Mouse (Mus musculus): ENCODE results near the gene Shank2. TPM values are rescaled to one million over a fixed set of nuclear protein-coding genes. Genes with fewer than 3 reads are reported as not detected.

Shank2 gene
- polyA plus RNA-seq, 1 experiment from 2014 or later = 2.1 TPM

GRCm38 (mm10) chr7:144038741-144039140 lies 37.0 kb downstream of the Shank2 start:
- H3K9me3 ChIP-seq (ENCODE audit: control insufficient read depth, low read length) = no peaks in the 10 kb centered on the region
- ATAC-seq (ENCODE audit: insufficient read depth, low FRiP score, low TSS enrichment) (no peak), DNase-seq (ENCODE audit: low spot score) (no peak)
- no peak overlapping the region for H3K4me2 ChIP-seq (ENCODE audit: low read depth)
- H3K27ac ChIP-seq (ENCODE audit: low read depth, low read length) = no peak overlapping the region
- no peak overlapping the region for H3K9ac ChIP-seq (ENCODE audit: low read length)
- H3K27me3 ChIP-seq (ENCODE audit: control insufficient read depth, insufficient read depth, low read length) = no peaks in the 10 kb centered on the region
- WGBS = 69% methylated on average over 8 of the region's 8 CpGs
- H3K4me1 ChIP-seq (ENCODE audit: control insufficient read depth, insufficient read depth, low read length) = no peaks in the 10 kb centered on the region
- H3K4me3 ChIP-seq (ENCODE audit: low read depth, low read length) = no peak overlapping the region
- no peaks in the 10 kb centered on the region for H3K36me3 ChIP-seq (ENCODE audit: control insufficient read depth, insufficient read depth, low read length)

- H3K4me2 ChIP-seq (ENCODE audit: low read depth) = no peak overlapping the region
- whole genome bisulfite sequencing = 64% methylated on average over 3 of the region's 3 CpGs
- no peak for DNase-seq (ENCODE audit: low spot score)
- H3K9me3 ChIP-seq (ENCODE audit: control insufficient read depth, low read length) = no peaks in the 10 kb centered on the region
- no peak overlapping the region for H3K9ac ChIP-seq (ENCODE audit: low read length)
- H3K27ac ChIP-seq (ENCODE audit: low read depth, low read length) = no peak overlapping the region
- H3K36me3 ChIP-seq (ENCODE audit: control insufficient read depth, insufficient read depth, low read length) = no peaks in the 10 kb centered on the region
- H3K4me1 ChIP-seq (ENCODE audit: control insufficient read depth, insufficient read depth, low read length) = no peaks in the 10 kb centered on the region
- H3K4me3 ChIP-seq (ENCODE audit: low read depth, low read length) = no peak overlapping the region
- H3K27me3 ChIP-seq (ENCODE audit: control insufficient read depth, insufficient read depth, low read length) = no peaks in the 10 kb centered on the region
- ATAC-seq (ENCODE audit: insufficient read depth, low FRiP score, low TSS enrichment) = no peak
Observed at GRCm38 (mm10) chr7:144040328-144040727, 38.6 kb downstream of the Shank2 start.

GRCm38 (mm10) chr7:144052076-144052475 lies 50.3 kb downstream of the Shank2 start:
- no peak overlapping the region for H3K27ac ChIP-seq (ENCODE audit: low read depth, low read length)
- no peak overlapping the region for H3K4me3 ChIP-seq (ENCODE audit: low read depth, low read length)
- no peak overlapping the region for H3K9ac ChIP-seq (ENCODE audit: low read length)
- 12% methylated on average over 12 of the region's 12 CpGs for WGBS
- H3K9me3 ChIP-seq (ENCODE audit: control insufficient read depth, low read length) = no peaks in the 10 kb centered on the region
- DNase-seq (ENCODE audit: low spot score) = peak; percentile 53
- no peaks in the 10 kb centered on the region for H3K27me3 ChIP-seq (ENCODE audit: control insufficient read depth, insufficient read depth, low read length)
- H3K4me1 ChIP-seq (ENCODE audit: control insufficient read depth, insufficient read depth, low read length) = no peaks in the 10 kb centered on the region
- no peak for ATAC-seq (ENCODE audit: insufficient read depth, low FRiP score, low TSS enrichment)
- H3K36me3 ChIP-seq (ENCODE audit: control insufficient read depth, insufficient read depth, low read length) = no peaks in the 10 kb centered on the region
- no peak overlapping the region for H3K4me2 ChIP-seq (ENCODE audit: low read depth)

- ATAC-seq (ENCODE audit: insufficient read depth, low FRiP score, low TSS enrichment) (no peak), DNase-seq (ENCODE audit: low spot score) (no peak)
- Histone ChIP-seq H3K27ac (ENCODE audit: low read depth, low read length) (no peak overlapping the region), H3K9ac (ENCODE audit: low read length) (no peak overlapping the region), H3K9me3 (ENCODE audit: control insufficient read depth, low read length) (no peaks in the 10 kb centered on the region), H3K27me3 (ENCODE audit: control insufficient read depth, insufficient read depth, low read length) (no peaks in the 10 kb centered on the region), H3K4me1 (ENCODE audit: control insufficient read depth, insufficient read depth, low read length) (no peaks in the 10 kb centered on the region), H3K4me2 (ENCODE audit: low read depth) (no peak overlapping the region), H3K36me3 (ENCODE audit: control insufficient read depth, insufficient read depth, low read length) (no peaks in the 10 kb centered on the region), H3K4me3 (ENCODE audit: low read depth, low read length) (no peak overlapping the region)
- WGBS = 69% methylated on average over 6 of the region's 6 CpGs
Observed at GRCm38 (mm10) chr7:144055188-144055587, 53.5 kb downstream of the Shank2 start.

GRCm38 (mm10) chr7:144055702-144056531 lies 54.2 kb downstream of the Shank2 start:
- no peak overlapping the region for H3K27ac ChIP-seq (ENCODE audit: low read depth, low read length)
- H3K4me3 ChIP-seq (ENCODE audit: low read depth, low read length) = no peak overlapping the region
- no peaks in the 10 kb centered on the region for H3K27me3 ChIP-seq (ENCODE audit: control insufficient read depth, insufficient read depth, low read length)
- H3K4me2 ChIP-seq (ENCODE audit: low read depth) = no peak overlapping the region
- no peaks in the 10 kb centered on the region for H3K4me1 ChIP-seq (ENCODE audit: control insufficient read depth, insufficient read depth, low read length)
- DNase-seq (ENCODE audit: low spot score) = peak; percentile 33
- no peak for ATAC-seq (ENCODE audit: insufficient read depth, low FRiP score, low TSS enrichment)
- WGBS = 77% methylated on average over 7 of the region's 7 CpGs
- no peaks in the 10 kb centered on the region for H3K36me3 ChIP-seq (ENCODE audit: control insufficient read depth, insufficient read depth, low read length)
- H3K9me3 ChIP-seq (ENCODE audit: control insufficient read depth, low read length) = no peaks in the 10 kb centered on the region
- no peak overlapping the region for H3K9ac ChIP-seq (ENCODE audit: low read length)

- ATAC-seq (ENCODE audit: insufficient read depth, low FRiP score, low TSS enrichment) = no peak
Observed at GRCm38 (mm10) chr7:144070162-144070949, 68.6 kb downstream of the Shank2 start.

GRCm38 (mm10) chr7:144072219-144072618 lies 70.5 kb downstream of the Shank2 start:
- no peak for DNase-seq (ENCODE audit: low spot score)
- H3K9ac ChIP-seq (ENCODE audit: low read length) = no peak overlapping the region
- H3K27ac ChIP-seq (ENCODE audit: low read depth, low read length) = no peak overlapping the region
- H3K4me2 ChIP-seq (ENCODE audit: low read depth) = no peak overlapping the region
- no peaks in the 10 kb centered on the region for H3K27me3 ChIP-seq (ENCODE audit: control insufficient read depth, insufficient read depth, low read length)
- H3K4me1 ChIP-seq (ENCODE audit: control insufficient read depth, insufficient read depth, low read length) = no peaks in the 10 kb centered on the region
- H3K4me3 ChIP-seq (ENCODE audit: low read depth, low read length) = no peak overlapping the region
- no peaks in the 10 kb centered on the region for H3K36me3 ChIP-seq (ENCODE audit: control insufficient read depth, insufficient read depth, low read length)
- H3K9me3 ChIP-seq (ENCODE audit: control insufficient read depth, low read length) = no peaks in the 10 kb centered on the region
- 25% methylated on average over 1 of the region's 1 CpGs for WGBS
- no peak for ATAC-seq (ENCODE audit: insufficient read depth, low FRiP score, low TSS enrichment)

More at GRCm38 (mm10) chr7:144070162-144070949, 68.6 kb downstream of the Shank2 start:
- Histone ChIP-seq H3K27me3 (ENCODE audit: control insufficient read depth, insufficient read depth, low read length) (no peaks in the 10 kb centered on the region), H3K4me3 (ENCODE audit: low read depth, low read length) (no peak overlapping the region), H3K9ac (ENCODE audit: low read length) (no peak overlapping the region), H3K9me3 (ENCODE audit: control insufficient read depth, low read length) (no peaks in the 10 kb centered on the region), H3K36me3 (ENCODE audit: control insufficient read depth, insufficient read depth, low read length) (no peaks in the 10 kb centered on the region), H3K4me2 (ENCODE audit: low read depth) (no peak overlapping the region), H3K27ac (ENCODE audit: low read depth, low read length) (no peak overlapping the region), H3K4me1 (ENCODE audit: control insufficient read depth, insufficient read depth, low read length) (no peaks in the 10 kb centered on the region)
- no peak for DNase-seq (ENCODE audit: low spot score)
- WGBS = 76% methylated on average over 7 of the region's 7 CpGs

GRCm38 (mm10) chr7:144072856-144073255 lies 71.1 kb downstream of the Shank2 start:
- no peaks in the 10 kb centered on the region for H3K9me3 ChIP-seq (ENCODE audit: control insufficient read depth, low read length)
- WGBS = 86% methylated on average over 2 of the region's 2 CpGs
- H3K9ac ChIP-seq (ENCODE audit: low read length) = no peak overlapping the region
- DNase-seq (ENCODE audit: low spot score) (no peak), ATAC-seq (ENCODE audit: insufficient read depth, low FRiP score, low TSS enrichment) (no peak)
- H3K4me3 ChIP-seq (ENCODE audit: low read depth, low read length) = no peak overlapping the region
- H3K27me3 ChIP-seq (ENCODE audit: control insufficient read depth, insufficient read depth, low read length) = no peaks in the 10 kb centered on the region
- no peak overlapping the region for H3K4me2 ChIP-seq (ENCODE audit: low read depth)
- H3K4me1 ChIP-seq (ENCODE audit: control insufficient read depth, insufficient read depth, low read length) = no peaks in the 10 kb centered on the region
- H3K36me3 ChIP-seq (ENCODE audit: control insufficient read depth, insufficient read depth, low read length) = no peaks in the 10 kb centered on the region
- H3K27ac ChIP-seq (ENCODE audit: low read depth, low read length) = no peak overlapping the region

Data from neural tube, embryonic 11.5 days (tissue).